In genomic region chr17:5429090-5429771, GRCm38 (mm10) we compare ENCODE assay signal across 8 mouse cellular contexts. TPM values are rescaled to one million over a fixed set of nuclear protein-coding genes. Genes with fewer than 3 reads are reported as not detected.
DNase-seq lines count a peak whose midpoint lies in the region; ATAC-seq and TF ChIP-seq lines count a peak whose summit lies in the region.

No protein-coding gene starts in this region.

- intact Hi-C loops in gastrocnemius, adult 2 months (cut with DNase I) = loop anchor here (1.0 kb wide), 1 partner anchor 324 kb away; no protein-coding TSS in a partner anchor
- intact Hi-C loops in left cerebral cortex, adult 2 months (cut with DNase I) = loop anchor here (1.0 kb wide), 1 partner anchor 324 kb away; no protein-coding TSS in a partner anchor

- no peak overlapping the region for H3K27ac ChIP-seq in gastrocnemius, adult 2 months
- H3K27ac ChIP-seq in left cerebral cortex, adult 2 months = no peak overlapping the region

- DNase-seq in gastrocnemius, adult 2 months = peak; percentile 90
- DNase-seq in hindlimb bud, embryonic 11.5 days (ENCODE audit: extremely low spot score, low read depth, low spot score) = peak; percentile 86
- peak; percentile 88 to 93 for DNase-seq in left cerebral cortex, adult 2 months (ENCODE audit: extremely low spot score in 1 of 2, low spot score in 2 of 2)
- DNase-seq in right cerebral cortex, postnatal 25 days = peak; percentile 85
- DNase-seq in urinary bladder, postnatal 36 days (ENCODE audit: low spot score in 2 of 2) = peak; percentile 85 to 87

- no peak; the same call in none of the 2 replicates for TF ChIP-seq CTCF in gastrocnemius, adult 2 months (IDR thresholded peaks at IDR 0.05)
- TF ChIP-seq CTCF in left cerebral cortex, adult 2 months (IDR thresholded peaks at IDR 0.05) = no peak; the same call in none of the 2 replicates

- no peak overlapping the region for H3K4me3 ChIP-seq in gastrocnemius, adult 2 months
- H3K4me3 ChIP-seq in left cerebral cortex, adult 2 months = no peak overlapping the region

- peak; percentile 99 for ATAC-seq in activated CD4-positive, CD25-positive, alpha-beta regulatory T cell, adult 4 months
- ATAC-seq in common myeloid progenitor, adult 5-6 weeks (replicated peaks; ENCODE audit: low read depth, poor library complexity, severe bottlenecking) = peak; percentile 90
- peak; percentile 99 for ATAC-seq in megakaryocyte progenitor cell, adult 5-6 weeks (replicated peaks; ENCODE audit: poor library complexity)

RNA-seq across cellular contexts. Expression of gene Ldhal6b, which starts 10.7 kb away (rescaled TPM):
- polyA plus RNA-seq in activated CD4-positive, CD25-positive, alpha-beta regulatory T cell, adult 4 months (2017; shearing (Covaris generic)) = under 1 TPM in 1 of 2 experiments, not detected in 1; 0.30 TPM
- total RNA-seq in common myeloid progenitor, adult 5-6 weeks (2017) = 0.14 TPM in 1 of 2 replicates, not detected in the other
- under 1 TPM; 0.56 to 0.99 TPM for total RNA-seq in gastrocnemius, adult 2 months (2021)
- 1 to 10 TPM in 1 of 2 experiments, under 1 TPM in 1; 0.38 to 1.8 TPM for total RNA-seq in left cerebral cortex, adult 2 months (2021)
- total RNA-seq in megakaryocyte progenitor cell, adult 5-6 weeks (2015) = 0.10 and 0.52 TPM in 2 replicates
- 0.57 TPM in 1 of 2 replicates, not detected in the other for total RNA-seq in megakaryocyte progenitor cell, adult 5-6 weeks (2017)

RNA-seq across cellular contexts. Expression of gene Tmem242, which starts 10.8 kb away (rescaled TPM):
- 100 to 1,000 TPM in 1 of 2 experiments, 10 to 100 TPM in 1; 72.3 to 103 TPM for polyA plus RNA-seq in activated CD4-positive, CD25-positive, alpha-beta regulatory T cell, adult 4 months (2017; shearing (Covaris generic))
- 48.0 and 52.0 TPM in 2 replicates for total RNA-seq in common myeloid progenitor, adult 5-6 weeks (2017)
- 100 to 1,000 TPM; 134 to 164 TPM for total RNA-seq in gastrocnemius, adult 2 months (2021)
- 10 to 100 TPM; 80.8 to 84.0 TPM for total RNA-seq in left cerebral cortex, adult 2 months (2021)
- 45.4 and 48.6 TPM in 2 replicates for total RNA-seq in megakaryocyte progenitor cell, adult 5-6 weeks (2015)
- 40.3 and 41.4 TPM in 2 replicates for total RNA-seq in megakaryocyte progenitor cell, adult 5-6 weeks (2017)
